Mouse (Mus musculus): ENCODE results near the gene Armh2.

Gene Armh2

DNA sequence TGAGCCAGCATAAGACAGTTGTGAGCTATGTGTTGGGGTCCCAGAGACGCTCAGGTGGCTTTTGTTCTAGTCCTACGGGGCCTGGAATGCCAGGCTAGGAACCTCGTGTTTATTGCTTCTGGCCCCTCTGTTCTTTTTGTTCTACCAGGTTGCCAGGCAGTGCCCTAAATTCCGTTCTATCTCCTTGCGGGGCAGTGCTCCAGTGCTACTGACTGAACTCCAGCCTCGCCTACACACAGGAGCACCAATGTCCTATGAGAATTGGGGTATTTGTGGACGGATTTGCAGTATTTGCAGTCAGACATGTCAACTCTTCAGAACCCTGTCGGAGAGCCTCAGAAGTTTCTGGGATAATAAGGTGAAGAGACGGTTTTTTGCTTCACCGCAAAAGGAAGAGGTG is at the start of gene Armh2:
Armh2 (plus strand) TSS at position 205 of the 400 bp plus-strand sequence.
- DNase-seq, result no peak

DNA sequence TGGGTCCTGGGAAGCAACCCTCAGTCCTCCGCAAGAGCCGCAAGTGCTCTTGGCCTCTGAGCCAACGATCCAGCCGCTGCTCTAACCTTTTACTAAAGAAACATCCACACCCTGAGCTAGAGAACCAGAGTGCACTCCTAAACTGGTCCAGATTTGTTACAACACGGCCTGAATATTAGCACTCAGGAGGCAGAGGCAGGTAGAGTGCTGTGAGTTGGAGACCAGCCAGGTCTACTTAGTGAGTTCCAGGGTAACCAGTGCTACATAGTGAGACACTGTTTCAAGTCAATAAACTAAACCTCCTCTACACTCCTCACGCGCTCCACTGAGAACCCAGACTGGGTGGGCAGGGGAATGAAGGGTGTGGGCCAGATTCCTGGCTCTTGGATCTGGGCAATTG is 47.7 kb upstream of the Armh2 start:
- DNase-seq, result no peak

DNA sequence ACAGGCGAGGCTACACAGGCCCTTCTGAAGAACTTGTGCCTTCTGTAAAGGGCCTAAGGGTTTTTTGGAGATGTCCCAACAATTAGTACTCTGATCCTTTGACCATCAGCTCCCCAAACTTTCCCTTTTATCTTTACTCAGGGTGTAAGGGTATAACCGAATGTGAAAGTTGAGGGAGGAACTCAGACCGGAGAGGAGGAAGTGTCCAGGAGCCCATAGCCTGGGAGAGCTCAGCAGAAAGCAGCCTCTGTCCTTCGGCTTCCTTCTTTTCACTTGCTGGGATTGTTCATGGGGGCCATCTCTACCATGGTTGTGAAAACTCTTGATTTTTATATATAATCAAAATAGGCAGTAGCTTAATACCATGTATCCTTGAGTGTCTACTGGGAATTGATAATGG is 42.3 kb upstream of the Armh2 start:
- DNase-seq, result no peak

DNA sequence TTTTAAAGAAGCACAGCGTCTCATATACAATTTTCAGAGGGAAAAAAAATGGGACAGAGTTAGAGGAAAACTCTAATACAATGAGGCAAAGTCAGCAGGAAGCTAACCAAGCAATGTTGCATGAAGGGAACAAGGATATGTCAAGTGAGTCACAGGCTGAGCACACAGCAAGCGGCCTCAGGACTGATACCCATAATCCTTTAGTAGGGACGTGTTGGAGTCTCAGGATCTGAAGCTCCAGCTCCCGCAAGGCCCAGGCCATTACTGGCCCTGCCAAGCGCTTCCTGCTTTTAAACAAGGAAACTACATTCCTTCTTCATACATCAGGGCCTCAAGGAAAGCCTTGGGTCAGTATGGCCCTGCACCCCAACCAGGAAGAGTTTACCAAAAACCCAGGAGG is 38.9 kb upstream of the Armh2 start:
- DNase-seq, result no peak

DNA sequence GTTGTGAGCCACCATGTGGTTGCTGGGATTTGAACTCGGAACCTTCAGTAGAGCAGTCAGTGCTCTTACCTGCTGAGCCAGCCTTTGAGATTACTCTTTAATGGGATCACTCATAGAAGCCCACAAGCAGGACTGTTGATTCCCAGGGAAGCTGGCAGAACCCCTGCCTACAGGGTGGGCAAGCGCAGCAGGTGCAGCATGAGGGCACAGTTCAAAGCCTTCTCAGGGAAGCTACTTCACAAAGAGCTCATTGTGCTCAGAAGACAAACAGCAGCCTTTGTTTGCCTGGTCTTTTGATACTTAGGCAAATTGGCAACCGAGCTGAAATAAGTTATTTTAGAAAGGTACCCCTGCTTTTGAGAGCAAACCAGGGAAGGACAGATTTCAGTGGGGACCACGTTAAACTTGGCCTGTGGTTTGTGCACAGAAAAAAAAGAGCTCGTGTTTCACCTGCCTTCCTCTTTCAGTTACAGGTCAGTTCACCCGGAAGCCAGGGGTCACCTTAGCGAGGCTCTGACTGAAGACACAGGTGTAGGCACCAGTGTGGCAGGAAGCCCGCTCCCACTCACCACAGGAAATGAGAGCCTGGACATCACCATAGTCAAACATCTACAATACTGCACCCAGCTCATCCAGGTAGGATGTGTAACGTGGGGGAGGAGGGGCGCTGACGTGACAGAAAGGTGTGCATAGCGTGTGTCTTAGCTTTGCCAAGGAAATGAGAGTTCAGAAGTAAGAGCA is 31.2 kb upstream of the Armh2 start:
- no peak for DNase-seq

DNA sequence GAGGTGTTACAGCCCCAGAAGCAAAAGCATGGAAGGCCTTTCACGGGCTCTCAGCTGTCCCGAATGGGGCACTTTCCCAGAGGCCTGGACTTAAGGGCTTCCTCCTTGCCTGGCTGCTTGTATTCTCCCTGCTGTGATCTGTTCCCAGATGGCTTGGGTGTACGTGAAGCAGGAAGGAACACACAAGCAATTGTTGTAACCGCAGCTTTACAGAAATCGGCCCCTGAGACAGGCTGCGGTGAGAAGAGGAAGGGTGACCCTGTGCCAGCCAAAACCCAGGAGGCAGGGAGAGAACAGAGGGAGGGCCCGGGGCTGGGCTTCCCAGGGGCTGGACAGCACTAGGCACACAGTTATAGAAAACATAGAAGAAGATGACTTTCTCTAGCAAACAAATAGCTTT is 30.1 kb upstream of the Armh2 start:
- no peak for DNase-seq

DNA sequence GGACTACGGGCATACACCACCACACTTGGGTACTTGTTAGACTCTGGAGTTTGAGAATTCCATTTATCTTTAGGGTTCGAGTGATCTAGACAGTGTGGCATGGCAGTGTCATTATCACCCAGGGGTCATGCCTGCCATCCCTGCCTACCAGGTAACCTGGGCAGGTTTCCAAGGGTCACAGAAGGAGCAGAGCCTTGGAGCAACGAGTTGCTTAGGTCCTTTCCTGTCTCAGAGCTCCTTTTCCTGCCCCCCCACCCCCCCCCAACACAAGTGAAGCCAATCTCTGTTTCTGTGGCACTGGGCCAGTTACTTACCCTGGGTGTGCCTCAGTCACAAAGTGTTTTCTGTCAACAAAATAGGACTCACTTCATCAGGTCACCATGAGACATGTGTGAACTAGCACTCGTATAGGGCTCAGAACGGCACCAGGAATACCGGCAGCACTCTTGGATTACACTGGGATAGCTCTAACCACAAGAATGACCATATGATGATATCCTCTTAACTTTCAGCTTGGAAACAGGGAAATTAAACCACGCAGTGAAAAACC is 28.4 kb upstream of the Armh2 start:
- DNase-seq, result no peak

DNA sequence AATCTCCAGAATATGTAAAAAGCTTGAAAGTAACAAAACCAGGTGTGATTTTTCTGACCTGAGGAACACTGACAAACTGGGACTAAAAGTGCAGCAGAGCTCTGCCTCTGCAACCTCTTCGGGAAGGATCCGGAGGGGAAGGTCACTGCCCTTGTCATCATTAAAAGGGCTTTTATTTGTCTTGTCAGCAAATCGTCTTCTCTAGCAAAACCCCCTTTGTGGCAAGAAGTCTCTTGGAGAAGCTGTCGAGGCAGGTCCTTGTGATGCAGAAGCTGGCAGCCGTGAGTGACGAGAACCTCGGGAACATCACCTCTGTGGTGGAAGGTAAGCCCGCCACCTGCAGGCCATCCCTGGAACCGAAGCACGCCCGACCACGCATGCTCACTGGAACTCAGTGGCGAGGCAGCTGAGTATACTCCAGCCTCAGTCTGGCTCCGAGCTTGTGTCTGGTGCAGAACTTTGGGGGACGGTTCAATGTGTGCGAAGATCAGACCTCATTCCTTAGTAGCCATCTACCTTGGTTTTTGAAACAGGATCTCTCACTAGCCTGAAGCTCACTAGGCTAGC is 27.5 kb upstream of the Armh2 start:
- peak; percentile 88 to 90 for DNase-seq

DNA sequence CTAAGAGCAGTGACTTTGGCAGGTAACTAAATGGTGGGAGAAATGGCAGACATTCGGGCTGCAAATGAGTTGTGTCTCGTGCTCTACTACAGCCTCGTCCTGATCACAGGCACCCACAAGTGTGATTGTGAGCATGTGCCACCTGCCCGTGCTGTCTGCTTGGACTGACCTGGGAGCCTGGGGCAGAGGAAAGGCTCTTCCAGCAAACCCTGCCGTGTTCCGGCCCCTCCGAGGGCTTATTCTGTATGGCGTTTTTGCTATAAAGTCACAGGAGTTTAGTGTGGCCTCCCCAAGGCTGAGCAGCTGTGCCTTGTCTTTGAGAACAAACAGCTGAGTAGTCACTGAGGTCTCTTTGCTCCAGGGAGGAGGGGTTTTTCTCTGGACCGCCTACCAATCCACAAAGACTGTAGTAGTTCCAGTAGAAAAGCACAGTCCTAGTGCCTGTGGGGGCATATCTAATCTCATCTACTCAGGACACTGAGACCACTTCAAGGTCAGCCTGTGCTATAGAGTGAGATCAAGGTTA is 26.6 kb upstream of the Armh2 start:
- no peak for DNase-seq

DNA sequence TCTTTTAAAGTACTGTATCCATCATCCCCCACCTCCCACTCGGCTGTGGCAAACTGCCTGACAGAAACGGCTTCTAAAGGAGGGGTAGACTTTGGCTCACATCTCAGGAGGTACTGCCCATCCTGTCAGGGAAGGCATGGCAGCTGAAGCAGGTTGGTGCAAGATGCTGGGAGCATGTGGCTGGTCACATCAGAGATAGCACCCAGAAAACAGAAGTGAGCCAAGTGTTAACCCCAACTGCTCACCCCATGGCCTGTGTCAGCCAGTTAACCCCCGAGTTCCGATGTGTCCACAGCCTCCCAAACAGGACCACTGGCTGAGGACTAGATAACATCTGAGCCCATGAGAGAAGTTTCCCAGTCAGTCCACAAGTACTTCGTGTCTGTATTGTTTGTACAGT is 25.4 kb upstream of the Armh2 start:
- no peak for DNase-seq

DNA sequence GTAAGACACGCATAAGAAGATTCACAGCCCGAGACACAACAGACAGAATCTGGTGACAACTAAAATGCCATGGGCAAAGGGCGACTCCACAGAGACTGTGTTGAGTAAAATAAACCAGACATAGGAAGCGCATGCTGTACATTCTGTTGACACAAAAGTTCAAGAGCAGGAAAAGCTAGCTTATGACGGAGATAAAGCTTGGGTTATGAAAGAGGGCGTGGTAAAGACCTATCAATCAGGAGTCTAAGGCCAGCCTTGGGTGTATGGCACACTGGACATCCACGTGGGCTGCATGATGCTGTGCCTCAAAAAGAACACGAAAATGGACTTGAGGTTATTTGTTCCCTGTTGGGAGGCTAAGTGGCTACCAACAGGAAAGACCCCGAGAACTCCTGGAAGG is 24.6 kb upstream of the Armh2 start:
- no peak for DNase-seq

DNA sequence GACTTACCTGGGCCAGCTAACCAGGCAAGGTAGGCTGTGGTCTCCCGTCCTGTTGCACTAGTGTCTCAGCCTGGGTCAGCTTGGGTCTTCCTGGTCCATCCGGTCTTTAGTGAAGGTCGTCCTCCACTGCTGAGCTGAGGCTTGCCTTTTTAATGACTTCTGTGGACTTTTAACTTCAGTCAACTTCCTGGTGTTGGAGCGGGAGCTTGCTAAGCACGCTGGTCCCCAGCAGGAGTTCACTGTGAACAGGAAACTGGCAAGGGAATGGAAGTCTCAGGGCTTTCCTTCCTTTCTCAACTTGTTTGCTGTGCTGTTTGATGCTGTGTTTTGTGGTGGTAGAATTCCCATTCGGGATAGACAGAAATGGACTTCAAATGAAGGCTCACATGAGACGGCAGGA is 23.4 kb upstream of the Armh2 start:
- DNase-seq, result no peak

DNA sequence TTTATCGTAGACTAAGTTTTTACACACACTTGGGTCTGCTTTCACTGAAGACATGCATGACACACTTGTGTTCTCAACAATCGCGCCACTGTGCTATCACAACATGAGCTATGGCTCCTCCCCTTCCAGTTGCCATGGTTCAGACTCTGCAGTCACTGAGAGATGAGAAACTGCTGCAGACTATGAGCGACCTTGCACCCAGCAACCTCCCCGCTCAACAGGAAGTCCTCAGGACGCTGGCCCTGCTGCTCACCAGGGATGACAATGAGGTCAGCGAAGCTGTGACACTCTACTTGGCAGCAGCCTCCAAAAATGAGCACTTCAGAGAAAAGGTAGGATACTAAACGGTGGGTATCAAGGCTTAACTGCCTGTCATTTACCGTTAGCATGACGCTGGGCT is 19.5 kb upstream of the Armh2 start:
- DNase-seq, result no peak

DNA sequence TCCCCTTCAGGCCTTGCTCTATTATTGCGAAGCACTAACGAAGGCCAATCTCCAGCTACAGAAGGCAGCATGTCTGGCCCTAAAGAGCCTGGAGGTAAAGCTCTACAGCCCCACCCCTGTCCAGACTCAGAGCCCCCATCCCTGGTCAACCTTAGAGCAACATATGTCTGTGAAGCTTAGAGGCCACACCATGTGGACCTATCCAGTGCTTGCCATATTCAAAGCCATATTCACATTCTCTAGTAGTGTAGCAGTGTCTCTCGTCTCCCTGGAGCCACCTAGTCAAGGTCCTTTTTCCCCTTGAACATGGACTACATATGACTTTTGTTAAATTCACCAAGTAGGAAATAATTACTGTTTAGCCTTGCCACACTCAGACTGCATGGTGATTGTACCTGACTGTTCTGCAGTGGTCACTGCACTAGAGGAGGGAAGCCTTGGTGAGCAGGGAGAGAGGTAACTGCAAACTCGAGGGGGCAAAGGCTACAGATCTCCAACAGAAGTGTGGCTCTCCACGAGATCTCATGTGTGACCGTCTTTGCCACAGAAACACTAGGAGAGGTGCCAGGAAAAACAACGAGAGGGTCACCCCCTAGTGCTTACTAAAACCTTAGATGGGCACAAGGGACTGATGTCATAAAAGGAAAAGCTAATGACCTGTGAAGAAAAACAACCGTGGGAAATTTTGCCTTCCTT is 17.2 kb upstream of the Armh2 start:
- DNase-seq, result no peak

DNA sequence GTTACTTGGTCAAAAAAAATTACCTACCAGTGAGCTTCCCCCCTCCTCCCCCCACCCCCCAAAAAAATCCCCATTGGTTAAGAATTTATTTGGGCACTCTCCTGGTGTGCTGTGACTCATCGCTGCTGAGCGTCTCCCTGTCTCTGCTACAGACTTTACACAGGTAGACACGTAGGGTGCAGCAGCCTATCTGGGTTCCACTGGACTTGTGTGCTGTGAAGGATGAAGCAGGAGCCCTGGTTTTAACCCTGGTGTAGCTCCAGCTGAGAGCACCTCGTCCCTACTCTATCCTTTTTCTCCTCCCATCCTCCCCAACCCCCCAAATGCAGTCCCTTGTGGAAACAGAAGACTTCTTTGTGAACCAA is 16.7 kb upstream of the Armh2 start:
- DNase-seq, result no peak

DNA sequence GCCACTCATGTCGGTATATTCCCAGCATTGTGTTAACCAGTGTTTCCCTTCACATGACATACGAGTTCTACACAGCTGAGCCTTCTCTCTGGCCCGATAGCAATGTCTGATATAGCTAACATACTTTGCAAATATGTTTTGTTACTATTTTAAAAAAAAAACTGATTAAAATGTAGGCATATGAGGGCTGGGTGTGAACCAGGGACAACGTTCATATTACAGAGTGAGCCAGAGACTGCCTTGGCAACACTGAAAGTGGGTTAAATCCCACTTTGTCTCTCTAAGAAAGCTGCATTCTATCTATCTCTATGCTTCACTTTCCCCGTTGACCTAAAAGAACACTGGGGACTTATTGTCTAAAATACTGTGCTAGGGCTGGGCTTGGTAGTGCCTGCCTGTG is 11.9 kb upstream of the Armh2 start:
- DNase-seq, result no peak

DNA sequence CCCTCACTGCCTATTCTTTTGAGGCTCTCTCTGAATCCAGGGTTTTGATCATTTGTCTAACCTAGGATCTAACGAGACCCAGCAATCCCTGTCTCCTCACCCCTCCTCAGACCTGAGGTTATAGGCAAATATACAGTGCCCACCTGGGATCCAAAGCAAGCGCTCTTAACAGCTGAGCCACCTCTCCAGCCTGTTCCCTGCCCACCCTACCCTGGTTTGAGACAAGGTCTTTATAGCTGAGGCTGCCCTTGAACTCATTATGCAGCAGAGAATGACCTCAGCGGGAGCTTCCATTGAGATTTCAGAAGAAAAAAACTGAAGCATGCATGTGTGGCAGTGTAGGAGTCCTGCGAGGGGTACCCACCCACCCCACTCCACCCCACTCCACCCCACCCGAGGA is 6.5 kb upstream of the Armh2 start:
- DNase-seq, result no peak

DNA sequence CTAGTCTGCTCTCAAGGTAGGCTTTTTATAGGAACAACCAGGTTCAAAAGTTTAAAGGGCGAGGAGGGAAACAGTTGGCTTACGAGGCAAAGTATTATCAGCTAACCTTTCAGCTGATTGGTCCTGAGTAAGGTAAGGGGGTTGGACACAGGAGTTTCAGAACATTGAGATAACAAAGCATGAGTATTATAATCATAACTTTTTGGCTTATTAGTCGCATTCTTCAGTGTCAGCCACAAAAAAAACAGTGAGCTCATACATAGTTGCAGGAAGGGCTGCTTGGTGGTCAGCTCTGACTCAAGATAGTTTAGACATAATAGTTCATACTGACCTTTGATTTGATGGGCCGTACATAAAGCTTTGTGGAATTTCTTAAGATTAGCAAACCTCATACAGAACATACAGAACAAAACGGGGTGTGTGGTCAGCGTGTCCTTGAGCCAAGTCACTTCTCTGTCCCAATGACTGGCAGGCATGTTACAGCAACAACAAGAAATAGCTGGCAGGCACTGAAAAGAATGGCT is 5.4 kb upstream of the Armh2 start:
- DNase-seq, result no peak

DNA sequence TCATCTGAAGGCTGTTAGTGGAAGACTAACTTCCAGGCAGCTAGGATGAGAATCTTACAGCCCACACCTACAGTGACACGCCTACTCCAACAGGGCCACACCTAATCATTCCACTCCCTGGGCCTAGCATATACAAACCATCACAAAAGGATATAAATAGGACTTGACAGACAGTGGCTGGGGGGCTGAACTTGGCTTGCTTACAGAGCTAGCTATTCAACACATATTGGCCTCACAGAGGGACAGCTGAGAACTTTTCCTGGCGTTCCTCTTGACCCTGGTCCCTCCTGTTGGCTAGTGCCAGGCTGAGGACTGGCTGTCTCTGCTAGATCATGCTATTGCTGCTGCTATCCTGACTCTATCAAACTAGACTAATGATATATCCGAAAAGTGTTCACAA is 6.8 kb downstream of the Armh2 start:
- no peak for DNase-seq

DNA sequence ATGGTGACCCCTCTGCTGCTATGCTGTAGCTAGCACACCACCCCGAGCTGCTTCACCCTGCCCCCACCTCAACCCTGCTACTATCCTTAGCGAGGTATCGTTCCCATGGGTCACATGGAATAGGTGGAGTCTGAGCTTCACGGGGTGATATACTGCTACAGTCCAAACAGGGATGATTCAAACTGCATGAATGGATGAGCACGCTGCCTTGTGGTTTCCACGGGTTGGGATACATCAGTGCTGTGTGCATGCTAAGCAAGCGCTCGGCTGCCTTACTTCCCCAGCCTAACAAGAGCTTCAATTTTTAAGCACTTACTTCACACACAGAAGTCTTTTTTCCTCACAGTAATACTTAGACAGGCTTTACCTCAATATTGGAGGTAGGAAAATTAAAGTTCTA is 9.8 kb downstream of the Armh2 start:
- DNase-seq, result no peak

DNA sequence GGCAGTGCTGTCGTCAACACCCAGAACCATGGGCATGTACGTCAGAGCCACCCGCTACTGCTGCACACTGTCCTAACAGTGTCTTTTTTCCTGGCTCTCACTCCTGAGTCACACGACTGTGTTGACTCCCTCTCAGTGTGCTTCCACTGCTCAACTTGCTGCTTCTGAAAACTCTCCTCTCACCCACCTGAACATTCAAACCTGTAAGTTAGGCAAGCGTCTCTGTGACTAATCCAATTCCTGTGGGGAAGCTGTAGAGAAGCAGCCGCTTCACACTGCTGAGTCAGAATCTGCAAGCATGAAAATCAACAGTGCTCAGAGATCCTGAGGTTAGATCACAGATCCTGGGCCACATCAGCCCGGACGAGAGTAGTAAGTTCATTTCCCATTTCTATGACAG is 10.4 kb downstream of the Armh2 start:
- no peak for DNase-seq

DNA sequence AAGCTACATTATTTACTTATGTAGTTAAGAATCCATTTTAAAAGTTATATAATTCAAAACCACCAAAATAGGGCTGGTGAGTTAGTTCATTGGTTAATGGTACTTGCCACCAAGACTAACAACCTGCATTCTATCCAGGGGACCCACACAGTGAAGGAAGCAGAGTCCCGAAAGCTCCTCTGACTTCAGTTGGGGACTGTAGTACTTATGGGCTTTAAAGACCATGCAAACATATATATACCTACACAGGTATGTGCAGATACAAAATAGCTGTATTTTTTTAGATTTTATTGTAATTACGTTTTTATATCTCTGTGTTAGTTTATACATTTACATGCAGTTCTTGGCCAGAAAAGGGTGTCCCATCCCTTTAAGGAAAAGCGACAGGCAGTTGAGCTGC is 15.7 kb downstream of the Armh2 start:
- no peak for DNase-seq

DNA sequence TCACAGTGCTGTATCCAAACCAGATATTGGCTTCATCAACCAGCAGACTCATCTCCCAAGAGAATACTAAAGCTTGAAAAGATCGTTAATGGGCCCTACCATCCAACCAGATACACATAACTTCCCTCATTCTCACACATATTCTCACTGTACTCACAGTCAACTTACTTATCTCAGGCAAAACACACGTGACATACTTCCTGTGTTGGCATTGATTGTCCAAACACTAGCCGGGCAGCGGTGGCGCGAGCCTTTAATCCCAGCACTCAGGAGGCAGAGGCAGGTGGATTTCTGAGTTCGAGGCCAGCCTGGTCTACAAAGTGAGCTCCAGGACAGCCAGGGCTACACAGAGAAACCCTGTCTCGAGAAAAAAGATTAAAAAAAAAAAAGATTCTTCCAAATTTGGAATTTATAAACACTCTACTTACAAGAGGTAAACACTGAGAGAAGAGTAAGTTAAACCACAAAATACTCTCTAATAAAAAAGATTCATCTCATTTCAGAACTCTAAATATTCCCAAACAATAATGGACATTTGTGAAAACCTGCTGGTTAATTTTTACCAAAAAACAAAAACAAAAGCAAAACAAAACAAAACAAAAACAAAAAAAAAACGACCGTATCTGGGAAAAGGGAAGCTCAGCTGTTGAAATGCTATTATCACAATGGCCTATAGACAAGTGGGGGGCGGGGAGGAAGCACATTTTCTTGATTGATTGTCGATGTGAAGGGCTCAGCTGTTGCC is 17.0 kb downstream of the Armh2 start:
- no peak for DNase-seq

Data from cerebellum, adult 18-20 months (tissue).